Mouse (Mus musculus): ENCODE data around the gene Itgb3.

Itgb3 gene

GRCm38 (mm10) chr11:104622040-104622962 is 14.5 kb downstream of the Itgb3 start:
- DNase-seq: no peak

GRCm38 (mm10) chr11:104624791-104625391 is 17.1 kb downstream of the Itgb3 start:
- no peak for DNase-seq

- DNase-seq: no peak
These were observed 17.9 kb downstream of the Itgb3 start for GRCm38 (mm10) chr11:104625453-104626402.

GRCm38 (mm10) chr11:104626635-104627034 is 18.8 kb downstream of the Itgb3 start:
- DNase-seq: no peak

- no peak for DNase-seq
These were observed 20.0 kb downstream of the Itgb3 start for GRCm38 (mm10) chr11:104627616-104628301.

- no peak for DNase-seq
These were observed 20.8 kb downstream of the Itgb3 start for GRCm38 (mm10) chr11:104628566-104628965.

- no peak for DNase-seq
These were observed 22.5 kb downstream of the Itgb3 start for GRCm38 (mm10) chr11:104630185-104630835.

GRCm38 (mm10) chr11:104631306-104631705 is 23.5 kb downstream of the Itgb3 start:
- DNase-seq: peak; percentile 46 to 47

- DNase-seq: peak; percentile 63 to 80
These were observed 29.2 kb downstream of the Itgb3 start for GRCm38 (mm10) chr11:104637010-104637409.

- no peak for DNase-seq
These were observed 30.2 kb downstream of the Itgb3 start for GRCm38 (mm10) chr11:104638006-104638405.

- DNase-seq: no peak
These were observed 31.1 kb downstream of the Itgb3 start for GRCm38 (mm10) chr11:104638906-104639305.

- DNase-seq: no peak
These were observed 31.8 kb downstream of the Itgb3 start for GRCm38 (mm10) chr11:104639634-104640033.

- DNase-seq: no peak
These were observed 33.1 kb downstream of the Itgb3 start for GRCm38 (mm10) chr11:104640894-104641293.

- DNase-seq: no peak
These were observed 35.4 kb downstream of the Itgb3 start for GRCm38 (mm10) chr11:104643236-104643635.

- no peak for DNase-seq
These were observed 37.6 kb downstream of the Itgb3 start for GRCm38 (mm10) chr11:104645402-104645801.

GRCm38 (mm10) chr11:104646173-104646572 is 38.4 kb downstream of the Itgb3 start:
- no peak for DNase-seq

- DNase-seq: no peak
These were observed 38.8 kb downstream of the Itgb3 start for GRCm38 (mm10) chr11:104646611-104647010.

- no peak for DNase-seq
These were observed 39.5 kb downstream of the Itgb3 start for GRCm38 (mm10) chr11:104647188-104647867.

- peak in 1 of 2 experiments; percentile 64 for DNase-seq
These were observed 40.8 kb downstream of the Itgb3 start for GRCm38 (mm10) chr11:104648571-104648970.

- DNase-seq: no peak
These were observed 52.8 kb downstream of the Itgb3 start for GRCm38 (mm10) chr11:104660599-104660998.

- no peak for DNase-seq
These were observed 53.3 kb downstream of the Itgb3 start for GRCm38 (mm10) chr11:104661106-104661505.

All from spleen, adult 18-20 months (tissue).